Mouse (Mus musculus): ENCODE data around the gene Plin1. TPM values are rescaled to one million over a fixed set of nuclear protein-coding genes. Genes with fewer than 3 reads are reported as not detected.

Gene Plin1
- total RNA-seq, 2 experiments from 2014 or later: not detected

DNA sequence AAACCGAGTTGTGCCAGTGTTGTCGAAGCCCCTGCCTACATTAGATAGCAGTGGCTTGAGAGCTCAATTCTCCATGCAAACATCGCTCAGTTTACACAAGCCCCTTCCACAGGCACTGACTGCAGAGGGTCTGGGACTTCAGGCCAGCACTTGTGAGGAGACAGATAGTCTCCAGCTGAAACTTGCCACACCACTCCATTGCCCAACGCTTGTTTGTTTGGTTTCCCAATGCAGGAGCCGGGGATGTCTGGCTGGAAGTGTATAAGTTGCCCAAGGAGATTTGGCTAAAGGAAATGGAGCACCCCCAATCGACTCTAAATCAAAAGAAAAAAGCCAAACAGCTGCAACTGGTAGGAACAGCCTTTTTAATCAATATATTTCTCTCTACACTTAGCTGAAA, 25.5 kb upstream of the Plin1 start:
- TF ChIP-seq CTCF (IDR thresholded peaks at IDR 0.05): no peak
- DNase-seq (ENCODE audit: extremely low spot score in 1 of 2, low spot score in 2 of 2): no peak
- Histone ChIP-seq H3K4me3 (no peak overlapping the region), H3K27ac (no peak overlapping the region)
- intact Hi-C loops (cut with DNase I): no loop called here

- no peak overlapping the region for H3K4me3 ChIP-seq
- no peak overlapping the region for H3K27ac ChIP-seq
- DNase-seq (ENCODE audit: extremely low spot score in 1 of 2, low spot score in 2 of 2): no peak
- intact Hi-C loops (cut with DNase I): no loop called here
- peak; percentile 13; the same call in 1 of the 2 replicates for TF ChIP-seq CTCF (IDR thresholded peaks at IDR 0.05)
Observed at GRCm38 (mm10) chr7:79756334-79756733, 23.6 kb upstream of the Plin1 start.

- no peak for DNase-seq (ENCODE audit: extremely low spot score in 1 of 2, low spot score in 2 of 2)
- intact Hi-C loops (cut with DNase I): no loop called here
- Histone ChIP-seq H3K4me3 (no peak overlapping the region), H3K27ac (no peak overlapping the region)
- TF ChIP-seq CTCF (IDR thresholded peaks at IDR 0.05): no peak
Observed at GRCm38 (mm10) chr7:79749511-79749910, 16.8 kb upstream of the Plin1 start.

DNA sequence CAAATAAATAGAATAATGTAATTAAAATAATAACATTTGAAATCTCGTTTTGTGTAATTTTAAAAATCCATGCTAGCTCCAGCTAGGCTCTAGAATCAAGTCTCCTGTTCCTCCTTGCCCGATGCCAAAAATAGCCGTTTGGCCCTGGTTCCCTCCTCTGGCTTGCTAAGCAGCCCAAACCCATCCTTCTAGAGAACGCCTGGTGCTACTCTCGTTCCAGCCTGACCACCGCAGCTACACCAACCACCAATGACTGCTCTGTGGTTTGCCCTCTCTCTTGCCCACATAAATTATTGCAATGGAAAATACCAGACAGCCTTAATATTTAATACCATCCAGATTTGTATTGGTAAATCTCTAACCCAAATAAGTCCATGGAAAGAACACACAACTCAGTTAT, 15.0 kb upstream of the Plin1 start:
- no peak for TF ChIP-seq CTCF (IDR thresholded peaks at IDR 0.05)
- intact Hi-C loops (cut with DNase I): no loop called here
- Histone ChIP-seq H3K4me3 (no peak overlapping the region), H3K27ac (no peak overlapping the region)
- no peak for DNase-seq (ENCODE audit: extremely low spot score in 1 of 2, low spot score in 2 of 2)

DNA sequence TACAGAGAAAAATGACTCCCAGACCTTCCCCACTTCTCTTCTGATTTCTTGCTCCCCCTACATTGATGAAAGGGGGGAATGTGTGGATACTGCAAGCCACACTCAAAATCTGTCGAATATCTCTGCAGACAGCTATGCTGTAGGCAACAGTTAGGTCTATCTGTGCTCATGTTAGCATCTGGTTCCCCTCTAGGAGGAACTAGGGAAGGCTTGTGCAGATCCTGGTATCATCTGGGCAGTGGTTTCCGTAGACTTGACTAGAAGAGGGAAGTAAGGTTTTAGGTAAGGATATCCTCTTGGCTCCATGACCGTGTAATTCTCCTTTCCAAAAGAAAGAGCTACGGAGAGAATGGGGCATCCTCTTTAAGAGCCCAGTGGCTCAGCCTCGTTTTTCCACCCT, 11.9 kb upstream of the Plin1 start:
- no peak overlapping the region for H3K27ac ChIP-seq
- H3K4me3 ChIP-seq: no peak overlapping the region
- TF ChIP-seq CTCF (IDR thresholded peaks at IDR 0.05): no peak
- no peak for DNase-seq (ENCODE audit: extremely low spot score in 1 of 2, low spot score in 2 of 2)
- intact Hi-C loops (cut with DNase I): no loop called here

GRCm38 (mm10) chr7:79744051-79744450, 11.3 kb upstream of the Plin1 start:
- H3K4me3 ChIP-seq: no peak overlapping the region

DNA sequence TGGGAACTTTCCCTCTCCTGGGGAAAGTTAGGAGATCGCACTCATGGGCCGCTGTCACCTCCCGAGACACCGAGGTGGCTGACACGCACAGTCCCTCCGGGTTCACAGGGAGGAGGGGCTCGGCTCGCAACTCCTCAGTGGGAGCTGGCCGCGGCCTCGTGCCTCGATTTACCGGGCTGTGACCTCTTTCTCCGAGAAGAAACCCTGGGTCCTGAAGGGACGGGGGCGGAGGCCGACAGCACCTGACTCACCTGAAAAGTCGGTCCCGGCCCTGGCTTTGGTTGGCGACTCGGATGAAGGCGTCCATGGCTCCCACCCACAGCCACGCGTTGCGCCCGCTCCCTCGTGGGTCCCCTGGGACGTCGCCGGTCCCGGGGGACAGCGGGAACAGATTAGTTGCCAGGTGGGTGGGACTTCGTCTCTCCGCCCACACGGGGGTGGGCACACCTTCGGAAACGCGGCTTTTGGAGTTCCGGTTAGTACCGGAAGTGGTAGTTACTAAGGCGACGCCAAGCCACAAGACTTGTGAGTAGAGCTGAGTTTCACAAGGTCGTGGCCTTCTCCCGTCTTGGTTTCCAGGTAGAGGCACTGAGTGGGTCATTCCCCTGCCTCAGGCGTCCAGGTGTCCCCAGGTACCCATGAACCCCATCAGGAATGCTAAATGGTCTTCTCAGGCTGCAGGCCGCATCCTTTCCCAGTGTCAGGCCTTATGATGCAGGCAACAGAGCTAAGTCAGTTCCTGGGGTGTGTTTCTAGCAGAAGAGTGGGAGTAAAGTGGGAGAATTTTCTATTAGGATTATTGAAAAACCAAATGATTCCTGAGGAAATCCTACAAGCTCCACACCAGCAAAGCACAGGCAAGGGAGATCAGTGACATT, 10.2 kb upstream of the Plin1 start, which contains the start of the genes Pex11a and Wdr93:
TSS of gene Pex11a (minus strand) at position 473 of the 878 bp plus-strand sequence.
TSS of gene Wdr93 (plus strand) at position 505 of the 878 bp plus-strand sequence.
- intact Hi-C loops (cut with DNase I): no loop called here
- no peak for TF ChIP-seq CTCF (IDR thresholded peaks at IDR 0.05)
- DNase-seq (ENCODE audit: extremely low spot score in 1 of 2, low spot score in 2 of 2): peak; percentile 67 to 74
- H3K4me3 ChIP-seq: peak within 1 kb of the TSS; percentile 51
- peak within 1 kb of the TSS; percentile 40 for H3K27ac ChIP-seq

More at GRCm38 (mm10) chr7:79744051-79744450, 11.3 kb upstream of the Plin1 start:
- no peak for DNase-seq (ENCODE audit: extremely low spot score in 1 of 2, low spot score in 2 of 2)
- intact Hi-C loops (cut with DNase I): no loop called here
- TF ChIP-seq CTCF (IDR thresholded peaks at IDR 0.05): no peak
- H3K27ac ChIP-seq: no peak overlapping the region; the same call in 1 of the 2 replicates

DNA sequence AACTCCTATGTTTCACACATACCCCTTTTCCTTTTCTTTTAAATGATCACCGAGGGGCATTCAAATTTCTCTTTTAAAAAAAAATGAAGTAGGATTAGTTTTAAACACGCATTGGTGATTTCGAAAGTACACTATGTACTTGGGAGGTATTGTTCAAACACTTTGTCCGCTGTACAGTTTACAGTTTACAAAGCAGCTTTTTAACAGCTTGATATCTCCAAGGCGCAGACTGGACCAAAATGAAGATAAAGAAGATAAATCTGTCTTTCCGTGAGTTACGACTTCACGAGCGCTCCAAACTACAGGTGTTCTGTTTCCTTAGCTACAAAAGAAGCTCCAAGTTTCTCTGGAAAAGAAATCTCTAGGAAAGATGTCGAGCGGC, 9.6 kb upstream of the Plin1 start:
- intact Hi-C loops (cut with DNase I): no loop called here
- Histone ChIP-seq H3K27ac (no peak overlapping the region), H3K4me3 (peak overlapping the region; percentile 51)
- no peak for DNase-seq (ENCODE audit: extremely low spot score in 1 of 2, low spot score in 2 of 2)
- no peak for TF ChIP-seq CTCF (IDR thresholded peaks at IDR 0.05)

DNA sequence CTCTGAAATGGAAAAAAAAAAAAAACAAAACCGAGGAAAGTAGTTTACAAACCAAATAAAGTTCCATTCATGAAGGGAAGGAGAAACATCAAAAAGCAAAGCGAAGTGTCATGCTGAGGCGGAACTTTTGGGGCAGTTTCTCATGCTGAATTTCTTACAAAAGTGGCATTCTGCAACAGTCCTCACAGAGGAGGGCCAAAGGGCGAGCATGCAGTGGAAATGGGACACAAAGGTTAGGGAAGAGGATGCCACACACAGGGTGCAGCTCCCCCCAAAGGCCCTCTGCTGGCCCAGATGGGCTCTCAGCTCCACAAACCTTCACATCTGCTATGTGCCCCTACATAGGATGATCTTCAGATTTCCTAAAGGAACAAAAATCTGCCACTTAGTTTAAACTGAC, 7.6 kb upstream of the Plin1 start:
- Histone ChIP-seq H3K4me3 (no peak overlapping the region), H3K27ac (no peak overlapping the region)
- TF ChIP-seq CTCF (IDR thresholded peaks at IDR 0.05): no peak
- intact Hi-C loops (cut with DNase I): no loop called here
- DNase-seq (ENCODE audit: extremely low spot score in 1 of 2, low spot score in 2 of 2): no peak

GRCm38 (mm10) chr7:79738913-79739312, 6.2 kb upstream of the Plin1 start:
- Histone ChIP-seq H3K4me3 (no peak overlapping the region), H3K27ac (no peak overlapping the region)
- no peak for TF ChIP-seq CTCF (IDR thresholded peaks at IDR 0.05)
- no peak for DNase-seq (ENCODE audit: extremely low spot score in 1 of 2, low spot score in 2 of 2)
- intact Hi-C loops (cut with DNase I): no loop called here

DNA sequence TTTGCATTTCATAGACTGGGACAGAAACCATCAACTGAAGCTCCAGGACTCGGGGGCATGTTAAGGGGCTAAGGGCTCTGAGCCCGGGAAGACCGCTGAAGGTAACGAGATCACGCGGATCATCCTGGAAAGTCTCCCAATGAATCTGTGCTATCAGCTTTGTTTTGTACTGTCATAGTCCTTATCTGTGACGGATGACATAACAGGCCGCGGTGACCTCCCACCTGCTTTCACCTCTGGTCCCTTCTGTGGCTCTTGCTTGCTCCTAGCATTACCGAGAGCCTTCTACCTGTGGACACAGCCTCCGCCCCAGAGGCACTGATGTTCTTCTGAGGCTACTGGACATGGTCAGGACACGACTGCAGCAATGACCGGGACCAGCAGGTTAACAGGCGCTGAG, 3.8 kb upstream of the Plin1 start:
- no peak for TF ChIP-seq CTCF (IDR thresholded peaks at IDR 0.05)
- DNase-seq (ENCODE audit: extremely low spot score in 1 of 2, low spot score in 2 of 2): no peak
- Histone ChIP-seq H3K27ac (no peak overlapping the region), H3K4me3 (no peak overlapping the region)
- intact Hi-C loops (cut with DNase I): no loop called here

- intact Hi-C loops (cut with DNase I): no loop called here
- H3K27ac ChIP-seq: no peak overlapping the region
- TF ChIP-seq CTCF (IDR thresholded peaks at IDR 0.05): no peak
- no peak for DNase-seq (ENCODE audit: extremely low spot score in 1 of 2, low spot score in 2 of 2)
- H3K4me3 ChIP-seq: no peak overlapping the region
Observed at GRCm38 (mm10) chr7:79734563-79734962, 1.9 kb upstream of the Plin1 start.

DNA sequence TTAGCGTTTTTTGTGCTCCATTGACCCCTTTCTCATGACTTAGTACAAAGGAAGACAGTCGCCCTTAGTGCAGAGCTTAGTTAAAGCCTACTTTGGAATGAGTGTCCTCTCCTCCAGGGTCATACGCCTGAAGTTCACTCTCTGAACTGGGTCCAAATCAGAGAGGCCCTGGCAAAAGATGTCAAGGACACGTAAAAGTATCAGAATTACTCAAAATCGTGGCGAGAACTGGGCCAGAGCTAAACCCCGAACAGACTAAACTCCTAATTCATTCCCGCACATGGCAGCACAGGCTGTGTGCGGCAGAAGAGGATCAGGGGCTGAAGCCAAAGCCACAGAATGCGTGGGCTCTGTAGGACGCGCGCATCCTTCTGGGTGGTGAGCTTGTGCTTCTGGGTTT, 1.3 kb downstream of the Plin1 start:
- no peak for TF ChIP-seq CTCF (IDR thresholded peaks at IDR 0.05)
- intact Hi-C loops (cut with DNase I): no loop called here

More for the DNA sequence above, 1.3 kb downstream of the Plin1 start:
- no peak overlapping the region for H3K4me3 ChIP-seq
- DNase-seq (ENCODE audit: extremely low spot score in 1 of 2, low spot score in 2 of 2): no peak
- no peak overlapping the region for H3K27ac ChIP-seq
